Mouse (Mus musculus) ES-E14 (cell line): ENCODE results near the gene Hmx1. TPM values are rescaled to one million over a fixed set of nuclear protein-coding genes. Genes with fewer than 3 reads are reported as not detected.

ENCODE experiments used
- DNase-seq: peaks from one replicate; pipeline ENCODE4 v3.0.0-alpha.2; 2013; ENCODE audit warnings: low read depth, low spot score
- H3K27ac ChIP-seq: 2 replicates; pipeline ENCODE4 v1.5.1; 2012; ENCODE audit warnings: low read depth, mild to moderate bottlenecking, low read length, moderate library complexity, mixed read lengths; ENCODE audit not compliant: poor library complexity, insufficient read depth, severe bottlenecking
- H3K36me3 ChIP-seq: 2 replicates; pipeline ENCODE4 v1.6.1; 2012; ENCODE audit warnings: mild to moderate bottlenecking, low read length, moderate library complexity, mixed read lengths; ENCODE audit not compliant: control insufficient read depth, poor library complexity, insufficient read depth, severe bottlenecking
- H3K4me1 ChIP-seq, 2 experiments: fragments of 150-350 bp in 1 of 2; sonication (generic) in 1 of 2; 2 replicates each; pipeline ENCODE4 v1.6.1; 2012; ENCODE audit warnings: low read length in 2 of 2, mild to moderate bottlenecking in 1 of 2, mixed read lengths in 1 of 2; ENCODE audit not compliant: control insufficient read depth in 2 of 2, insufficient read depth in 2 of 2, poor library complexity in 1 of 2
- H3K4me3 ChIP-seq, 2 experiments: fragments of 150-350 bp in 1 of 2; sonication (generic) in 1 of 2; 2 replicates each; pipeline ENCODE4 v1.5.1; 2012; ENCODE audit warnings: low read length in 2 of 2, low read depth in 1 of 2, mild to moderate bottlenecking in 1 of 2, mixed read lengths in 1 of 2; ENCODE audit not compliant: insufficient read depth in 1 of 2, poor library complexity in 1 of 2, severe bottlenecking in 1 of 2
- H3K9ac ChIP-seq: 2 replicates; pipeline ENCODE4 v1.6.1; 2012; ENCODE audit warnings: low read depth, mild to moderate bottlenecking, low read length, mixed read lengths; ENCODE audit not compliant: poor library complexity, insufficient read depth, severe bottlenecking
- H3K9me3 ChIP-seq: fragments of 150-350 bp; sonication (generic); 2 replicates; pipeline ENCODE4 v1.6.1; 2012; ENCODE audit warnings: low read depth, mild to moderate bottlenecking, low read length; ENCODE audit not compliant: control insufficient read depth, insufficient read depth
- CHD2 ChIP-seq: IDR thresholded peaks from 2 replicates; pipeline ENCODE4 v1.6.1; 2014; ENCODE audit warnings: mild to moderate bottlenecking, low read depth, low read length, inconsistent platforms
- HCFC1 ChIP-seq: IDR thresholded peaks from 2 replicates; pipeline ENCODE4 v1.6.1; 2012; ENCODE audit warnings: low read length, inconsistent platforms, borderline replicate concordance; ENCODE audit not compliant: insufficient read depth
- MAFK ChIP-seq: IDR thresholded peaks from 2 replicates; pipeline ENCODE4 v1.6.1; 2014; ENCODE audit warnings: mild to moderate bottlenecking, low read depth, low read length, inconsistent platforms; ENCODE audit not compliant: insufficient read depth
- ZC3H11A ChIP-seq: IDR thresholded peaks from 2 replicates; pipeline ENCODE4 v1.6.1; 2012; ENCODE audit warnings: low read depth, mild to moderate bottlenecking, inconsistent platforms, low read length, borderline replicate concordance
- ZNF384 ChIP-seq: IDR thresholded peaks from 2 replicates; pipeline ENCODE4 v1.6.1; 2012; ENCODE audit warnings: low read depth, low read length, inconsistent platforms
- in situ Hi-C, 2 experiments: fragments of 600-800 bp; cut with MboI; formaldehyde crosslinking; loops; one replicate each; pipeline ENCODE4 v1.15.1; 2025; ENCODE audit warnings: low sequenced_read_pairs in 2 of 2, inconsistent platforms in 1 of 2; ENCODE audit not compliant: unreplicated experiment in 2 of 2
- total RNA-seq: library from RNA; depleted of rRNA; stranded (reverse); fragments of 300-350 nt; gene quantifications from 2 replicates; pipeline ENCODE4 v1.2.3, GENCODE M21; 2012; rRNA removed

Hmx1 gene
- 0.37 and 0.76 TPM in 2 replicates for total RNA-seq

DNA sequence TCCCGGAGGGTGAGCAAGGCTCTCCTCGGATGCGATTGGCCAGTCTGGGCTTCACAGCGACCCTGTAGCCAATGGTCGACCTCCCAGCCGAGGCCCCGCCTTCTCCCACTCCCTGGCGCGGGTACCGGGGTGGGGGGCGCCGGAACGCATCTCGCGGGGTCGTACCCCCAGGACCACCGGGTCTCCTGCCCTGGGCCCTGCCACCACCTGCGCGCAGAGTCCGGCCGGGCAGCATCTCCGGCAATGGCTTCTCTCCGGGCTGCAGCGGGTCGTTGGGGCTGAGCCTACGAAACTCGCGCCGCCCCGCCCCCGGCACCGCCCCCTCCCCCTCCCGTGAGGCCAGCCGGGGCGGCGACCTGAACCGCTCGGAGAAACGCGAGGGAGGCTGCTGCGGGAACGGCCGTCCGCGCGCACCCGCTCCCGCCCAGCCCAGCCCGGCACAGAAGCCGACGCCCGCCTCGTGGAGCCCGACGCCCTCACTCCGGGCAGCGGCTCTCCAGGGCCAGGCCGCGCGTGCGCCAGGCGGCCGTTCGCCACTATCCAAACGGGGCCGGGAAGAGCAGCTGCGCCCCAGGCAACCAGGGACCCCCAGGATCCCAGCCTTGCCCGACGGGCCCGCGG is at the start of gene Hmx1:
Gene Hmx1, plus strand, starts transcription at position 618 of the 621 bp plus-strand sequence.
- in situ Hi-C loops, result loop anchor here in 1 of 2 experiments (25.0 kb wide), 2 partner anchors 1676 to 1951 kb away; partner anchors contain the start of genes Fgfr3 and Nkx1-1
- no peak for DNase-seq
- Histone ChIP-seq H3K27ac (no peak within 1 kb of the TSS), H3K36me3 (no peaks in the 10 kb centered on the region), H3K4me3 (peak within 1 kb of the TSS; percentile 76 to 78), H3K9ac (0 out of 2 replicates have a peak within 1 kb of the TSS, but pooled peaks have one; percentile 9), H3K4me1 (peaks cover 0 to 2% of the 10 kb centered on the region in 2 experiments; a peak in 1 of 4 replicates), H3K9me3 (no peaks in the 10 kb centered on the region)
- TF ChIP-seq CHD2 (no peak), MAFK (no peak), HCFC1 (no peak), ZNF384 (no peak)

DNA sequence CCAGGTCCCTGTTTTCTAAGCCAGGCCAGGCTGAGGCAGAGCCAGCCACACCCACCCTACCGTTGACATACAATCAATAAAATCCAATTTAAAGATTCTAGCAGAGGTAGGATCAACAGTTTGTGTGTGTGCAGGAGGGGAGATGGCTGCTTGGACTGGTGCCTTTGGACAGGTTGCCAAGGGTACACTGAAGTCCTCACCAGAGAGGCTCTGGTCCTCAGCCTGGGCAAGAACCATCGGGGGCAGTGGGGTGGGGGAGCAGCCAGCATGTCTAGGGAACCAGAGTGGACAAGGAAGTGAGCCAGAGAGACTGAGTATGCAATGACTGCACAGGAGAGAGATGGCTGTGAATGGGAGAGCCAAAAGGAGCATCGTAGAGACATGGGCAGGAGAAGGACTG is 43.8 kb upstream of the Hmx1 start:
- Histone ChIP-seq H3K4me1 (no peaks in the 10 kb centered on the region), H3K9ac (no peak overlapping the region), H3K27ac (no peak overlapping the region), H3K4me3 (no peak overlapping the region), H3K9me3 (no peaks in the 10 kb centered on the region), H3K36me3 (no peaks in the 10 kb centered on the region)
- DNase-seq, result no peak
- in situ Hi-C loops, result loop anchor here in 1 of 2 experiments (5.0 kb wide), 1 partner anchor 168 kb away; no protein-coding TSS in a partner anchor
- TF ChIP-seq MAFK (no peak), CHD2 (no peak), ZNF384 (no peak), HCFC1 (no peak), ZC3H11A (no peak)

DNA sequence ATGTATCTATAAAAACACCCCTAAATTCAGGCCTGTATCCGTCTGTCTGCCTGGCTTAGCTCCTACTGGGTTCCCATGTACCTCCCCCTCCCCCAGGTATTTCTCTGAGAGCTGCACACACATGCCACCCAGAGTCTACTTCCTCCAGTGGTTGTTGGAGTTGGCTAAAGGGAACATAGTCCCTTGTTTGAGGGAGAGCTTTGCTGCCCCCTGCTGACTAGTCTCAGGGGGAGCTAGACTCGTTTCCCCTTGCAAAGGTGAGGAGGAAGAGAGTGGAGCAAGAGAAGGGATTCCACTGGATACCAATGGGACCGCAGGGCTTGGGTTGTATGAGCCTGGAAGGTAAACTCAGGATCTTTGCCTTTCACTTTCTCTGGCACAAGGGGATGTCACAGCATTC is 40.1 kb upstream of the Hmx1 start:
- peak; percentile 42 for DNase-seq
- Histone ChIP-seq H3K27ac (no peak overlapping the region), H3K9ac (no peak overlapping the region), H3K4me3 (no peak overlapping the region), H3K36me3 (no peaks in the 10 kb centered on the region), H3K9me3 (no peaks in the 10 kb centered on the region), H3K4me1 (no peaks in the 10 kb centered on the region)
- TF ChIP-seq HCFC1 (no peak), ZC3H11A (peak; percentile 69)
- in situ Hi-C loops, result loop anchor here in 1 of 2 experiments (5.0 kb wide), 1 partner anchor 171 kb away; no protein-coding TSS in a partner anchor

DNA sequence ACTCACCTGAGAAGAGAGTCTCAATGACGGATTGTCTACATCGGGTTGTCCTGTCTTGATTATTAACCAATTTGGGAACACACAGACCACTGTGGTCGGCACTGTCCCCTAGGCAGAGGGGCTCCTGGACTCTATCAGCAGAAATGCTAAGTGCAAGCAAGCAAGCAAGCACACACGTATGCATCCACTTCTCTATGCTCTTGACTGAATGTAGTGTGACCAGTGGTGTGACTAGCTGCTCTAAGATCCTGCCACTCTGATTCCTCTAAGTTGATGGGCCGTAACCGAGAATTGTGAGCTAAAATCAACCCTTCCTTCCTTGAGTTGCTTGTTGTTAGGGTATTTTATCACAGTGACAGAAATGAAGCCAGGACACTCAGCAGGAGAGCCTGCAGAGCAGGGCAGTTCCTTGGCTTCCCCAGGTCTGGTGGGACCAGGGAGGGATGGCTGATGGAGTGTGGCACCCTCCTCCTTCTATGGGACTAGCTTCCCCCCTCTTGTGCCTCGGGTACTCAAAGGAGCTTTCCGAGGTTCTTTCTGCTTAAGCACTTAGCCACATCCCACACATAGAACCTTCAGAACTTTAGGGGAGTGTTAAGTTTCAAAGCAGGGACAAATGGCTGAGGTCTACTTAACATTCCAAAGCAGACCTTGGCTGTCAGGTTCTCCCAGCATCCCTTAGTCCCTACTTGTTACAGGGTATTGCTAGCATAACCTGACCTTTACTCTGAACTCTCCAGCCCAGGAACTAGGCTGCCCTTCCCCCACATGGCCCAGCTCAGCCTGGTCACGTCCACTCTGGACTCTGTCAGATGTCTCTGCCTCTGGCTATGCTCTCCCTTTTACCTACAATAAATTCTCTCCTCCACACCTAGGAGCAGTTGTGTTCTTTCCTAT is 31.1 kb upstream of the Hmx1 start:
- DNase-seq, result no peak
- TF ChIP-seq MAFK, result no peak
- no peak for TF ChIP-seq CHD2
- TF ChIP-seq ZNF384, result no peak
- TF ChIP-seq HCFC1, result no peak
- TF ChIP-seq ZC3H11A, result no peak

More for the DNA sequence above, 31.1 kb upstream of the Hmx1 start:
- Histone ChIP-seq H3K4me3 (no peak overlapping the region), H3K4me1 (no peaks in the 10 kb centered on the region), H3K36me3 (no peaks in the 10 kb centered on the region), H3K9ac (no peak overlapping the region), H3K27ac (no peak overlapping the region), H3K9me3 (no peaks in the 10 kb centered on the region)
- in situ Hi-C loops, result no loop called here
